Mouse (Mus musculus): Measurements from ENCODE around the gene 1810062G17Rik.

1810062G17Rik gene

DNA sequence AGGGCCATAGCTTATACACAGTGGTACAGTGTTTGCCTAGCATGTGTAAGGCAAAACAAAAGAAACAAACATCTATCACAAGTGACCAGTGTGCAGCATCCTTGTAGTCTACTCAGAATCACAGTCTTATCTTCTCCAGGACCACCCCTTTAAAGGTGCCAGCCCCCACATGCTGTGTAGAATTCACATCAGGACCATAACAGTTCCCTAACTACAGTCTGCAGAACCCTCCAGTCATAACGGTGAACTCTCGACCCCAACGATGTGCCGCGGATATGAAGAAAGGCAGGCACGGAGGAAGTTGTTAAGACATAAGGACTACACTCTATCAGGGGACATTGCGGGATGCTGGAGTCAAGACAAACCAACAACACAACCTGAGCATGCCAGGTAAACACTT lies 23.7 kb downstream of the 1810062G17Rik start:
- in situ Hi-C loops (cut with MboI, MseI): loop anchor here (5.0 to 10.0 kb wide), 2 partner anchors 55 to 287 kb away; no protein-coding TSS in a partner anchor

DNA sequence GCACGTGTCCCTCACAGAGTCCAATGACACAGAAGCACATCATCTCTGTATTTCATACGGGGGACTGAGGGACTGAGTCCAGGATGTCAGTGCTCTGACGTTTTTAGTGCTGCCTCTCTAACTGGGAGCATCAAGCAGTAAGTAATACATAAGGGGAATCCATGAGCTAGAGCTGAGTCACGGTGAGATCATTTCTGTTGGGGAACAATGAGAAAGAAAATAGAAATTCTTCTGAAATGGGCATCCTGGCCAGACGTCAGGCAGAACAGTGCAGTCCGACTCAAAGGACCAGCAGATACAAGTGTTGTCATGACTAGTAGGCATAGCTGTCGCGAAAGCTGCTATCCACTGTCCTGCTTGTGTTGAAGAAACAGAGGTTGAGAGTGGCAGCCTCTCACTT lies 25.2 kb downstream of the 1810062G17Rik start:
- in situ Hi-C loops (cut with MboI, MseI): no loop called here

DNA sequence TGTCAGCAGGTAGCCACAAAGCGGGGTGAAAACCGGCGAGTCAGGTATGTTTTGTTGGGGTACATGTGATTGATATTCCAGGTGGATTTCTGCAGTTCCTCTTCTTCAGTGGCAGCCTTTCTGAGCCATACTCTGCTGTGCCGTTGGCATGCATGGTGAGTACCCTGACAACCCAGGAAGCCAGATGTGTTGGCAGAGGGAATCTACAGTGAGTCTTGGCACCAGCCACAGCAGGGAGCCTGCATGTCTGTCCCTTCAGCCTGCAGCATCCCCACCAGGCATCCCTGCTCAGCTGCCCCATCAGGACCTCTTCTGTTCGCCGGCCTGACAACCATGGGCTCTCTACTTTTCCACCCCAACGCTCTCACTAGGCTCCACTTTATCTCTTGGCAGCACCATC lies 25.8 kb downstream of the 1810062G17Rik start:
- in situ Hi-C loops (cut with MboI, MseI): no loop called here

DNA sequence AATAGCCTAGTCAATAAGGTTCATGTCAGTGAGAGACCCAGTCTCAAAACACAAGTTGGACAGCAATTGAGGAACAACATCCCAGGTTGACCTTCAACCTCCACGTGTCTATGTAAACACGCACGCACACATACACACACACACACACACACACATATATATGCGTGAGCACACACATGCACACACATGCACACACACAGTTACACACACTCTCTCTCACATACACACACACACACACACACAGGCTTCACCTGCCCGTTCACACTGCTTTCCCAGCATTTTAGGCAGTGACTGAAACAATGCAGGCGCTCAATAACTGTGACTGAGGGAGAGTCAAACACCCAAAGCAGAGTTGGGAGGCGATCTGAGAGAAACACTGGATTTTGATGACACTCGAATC lies 29.6 kb downstream of the 1810062G17Rik start:
- in situ Hi-C loops (cut with MboI, MseI): no loop called here

DNA sequence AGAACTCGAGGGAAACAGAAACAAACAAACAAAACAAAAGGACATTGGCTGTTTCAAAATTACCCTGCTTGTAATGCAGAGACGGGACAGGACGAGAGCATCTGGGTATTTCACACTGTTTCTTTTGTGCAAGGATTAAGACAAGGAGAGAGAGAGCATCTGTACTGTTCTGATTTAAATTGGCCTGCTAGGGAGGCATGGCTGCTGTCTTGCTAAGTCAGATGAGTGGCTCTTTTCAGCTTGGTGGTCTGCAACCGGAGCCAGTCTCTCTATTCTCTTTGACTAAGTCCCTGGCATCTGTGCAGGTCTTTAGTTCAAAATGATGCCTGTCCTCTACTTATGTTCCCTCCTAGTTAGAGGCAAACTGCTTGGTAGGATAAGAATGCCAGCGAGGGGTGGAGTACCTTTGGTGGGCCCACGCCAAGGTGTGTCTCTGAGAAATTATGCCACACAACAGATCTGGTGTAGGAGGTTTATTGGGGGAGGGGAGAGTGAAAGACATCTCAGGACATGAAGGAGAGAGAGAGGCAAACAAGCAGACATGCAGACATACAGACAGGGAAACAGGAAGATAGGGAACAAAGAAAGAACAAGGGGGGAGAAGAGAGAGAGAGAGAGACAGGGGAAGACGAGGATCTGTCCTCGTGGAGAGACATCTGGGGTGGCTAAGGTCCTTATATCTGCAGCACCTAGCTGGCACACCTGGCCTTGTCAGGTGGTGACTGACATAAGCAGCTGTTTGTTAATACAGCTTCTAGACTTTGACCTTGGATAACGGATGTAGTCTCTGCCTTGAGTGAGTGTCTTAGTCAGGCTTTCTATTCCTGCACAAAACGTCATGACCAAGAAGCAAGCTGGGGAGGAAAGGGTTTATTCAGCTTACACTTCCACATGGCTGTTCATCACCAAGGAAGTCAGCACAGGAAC lies 30.3 kb downstream of the 1810062G17Rik start:
- in situ Hi-C loops (cut with MboI, MseI): no loop called here

DNA sequence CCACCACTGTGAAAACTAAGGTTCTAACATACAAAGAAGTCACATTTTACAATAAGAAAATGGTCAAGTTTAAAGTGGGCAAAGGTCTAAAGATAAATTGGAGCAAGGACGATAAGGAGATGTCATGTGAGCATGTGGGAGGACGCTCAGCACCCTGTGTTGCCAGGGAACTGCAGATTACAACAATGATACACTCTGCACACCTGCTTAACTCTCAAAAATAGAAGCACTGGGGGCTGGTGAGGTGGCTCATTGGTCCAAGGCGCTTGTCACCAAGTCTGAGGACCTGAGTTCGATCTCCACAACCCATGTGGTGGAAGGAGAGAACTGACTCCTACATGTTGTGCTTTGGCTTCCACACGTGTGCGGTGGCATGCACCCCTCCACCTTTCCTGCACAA lies 35.8 kb downstream of the 1810062G17Rik start:
- in situ Hi-C loops (cut with MboI, MseI): no loop called here

DNA sequence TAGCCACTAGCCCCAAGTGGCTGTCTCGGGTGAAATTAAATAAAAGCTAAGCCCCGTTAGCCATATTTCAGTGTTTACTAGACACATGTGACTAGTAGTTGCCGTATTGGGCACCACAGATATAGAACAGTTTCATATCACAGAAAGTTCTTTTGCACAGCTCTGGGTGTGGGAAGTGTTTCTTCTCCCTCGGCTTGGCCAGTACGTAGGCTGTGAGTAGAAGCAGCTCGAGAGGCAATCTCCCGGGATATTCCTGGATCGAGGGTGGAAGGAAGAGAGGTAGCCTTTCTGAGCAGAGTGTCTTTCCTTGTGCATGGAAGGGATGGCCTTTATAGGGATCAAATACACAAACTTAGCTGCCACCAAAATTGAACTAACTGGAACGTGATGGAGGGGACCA lies 40.5 kb downstream of the 1810062G17Rik start:
- in situ Hi-C loops (cut with MboI, MseI): no loop called here

DNA sequence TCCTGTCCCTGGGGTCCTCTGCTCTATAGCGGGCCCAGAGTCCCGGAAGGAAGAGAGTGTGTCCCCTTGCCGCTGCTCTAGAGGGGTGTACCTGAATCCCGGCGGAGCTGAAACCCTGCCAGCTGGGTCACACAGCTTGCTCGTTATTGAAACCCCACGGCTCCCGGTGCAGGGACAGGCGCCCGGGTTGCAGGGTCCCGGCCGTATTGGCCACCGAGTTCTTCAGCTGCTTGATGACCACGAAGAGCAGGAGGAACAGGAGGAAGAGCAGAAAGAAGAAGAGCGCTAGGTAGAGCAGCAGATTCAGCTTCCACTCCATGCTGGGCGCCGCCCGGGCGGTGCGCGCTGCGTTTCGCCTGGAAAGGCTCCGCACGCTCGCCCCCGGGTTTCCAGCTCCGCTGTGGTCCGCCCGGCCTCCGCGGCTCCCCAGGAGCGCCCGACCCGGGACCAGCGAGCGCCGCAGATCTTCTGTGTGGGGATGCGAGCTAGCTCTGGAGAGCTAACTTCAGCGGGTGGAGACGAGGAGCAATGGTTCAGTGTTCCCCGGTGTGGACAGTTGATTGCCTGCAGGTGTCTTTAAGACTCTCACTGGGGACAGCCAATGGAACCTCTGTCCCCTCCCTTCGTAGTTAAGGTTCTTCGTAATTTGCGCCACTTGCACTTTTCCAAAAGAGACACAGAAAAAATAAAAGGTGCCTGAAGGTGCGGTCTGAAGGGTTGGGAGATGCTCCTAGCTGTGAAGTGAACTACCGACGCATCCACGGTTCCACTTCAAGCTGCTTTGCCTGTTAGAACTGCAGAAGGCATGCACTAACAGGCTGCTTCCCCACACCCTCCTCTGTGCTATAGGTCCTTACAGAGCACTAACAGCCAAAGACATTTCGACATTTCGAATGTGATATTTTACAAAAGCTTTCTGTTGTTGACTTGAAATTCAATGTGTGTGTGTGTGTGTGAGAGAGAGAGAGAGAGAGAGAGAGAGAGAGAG lies 45.6 kb downstream of the 1810062G17Rik start, which contains the start of gene Gm11549:
Gene Gm11549 (minus strand): TSS at position 741 of the 988 bp plus-strand sequence.
- in situ Hi-C loops (cut with MboI, MseI): no loop called here

DNA sequence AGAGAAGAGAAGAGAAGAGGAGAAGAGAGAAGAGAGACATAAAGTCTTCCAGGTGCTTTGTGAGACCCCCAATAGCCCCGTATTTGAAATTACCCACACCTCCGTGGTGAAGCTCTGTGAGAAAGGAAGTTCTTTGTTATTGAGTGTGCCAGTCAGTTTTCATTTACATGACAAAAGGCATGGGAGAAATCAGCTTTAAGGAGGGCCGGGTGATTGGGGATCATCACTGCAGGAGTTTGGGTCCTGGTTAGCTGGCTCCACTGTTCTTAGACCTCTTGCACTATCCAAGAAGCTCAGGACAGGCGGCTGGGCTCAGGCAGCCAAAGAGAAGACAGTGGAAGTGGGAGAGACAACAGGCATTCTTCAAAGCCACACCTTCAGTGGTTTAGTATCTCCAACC lies 46.4 kb downstream of the 1810062G17Rik start:
- in situ Hi-C loops (cut with MboI, MseI): no loop called here

DNA sequence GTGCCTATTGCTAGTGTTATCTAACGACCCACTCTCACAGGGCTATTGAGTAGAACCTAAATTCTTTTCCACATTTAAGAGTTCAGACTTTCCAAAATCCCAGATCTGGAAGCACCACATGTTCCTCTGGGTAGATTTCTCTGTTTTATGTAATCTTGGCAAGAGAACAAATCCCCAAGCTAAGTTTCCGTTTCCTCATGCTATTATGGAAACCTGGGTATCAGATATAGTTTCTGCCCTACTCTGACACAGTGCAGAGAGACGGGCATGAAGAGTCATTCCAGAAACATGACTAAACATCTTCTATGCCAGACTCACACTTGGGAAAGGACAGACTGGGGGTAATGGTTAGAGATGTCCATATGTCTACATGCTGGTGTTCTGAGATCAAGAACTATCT lies 48.7 kb downstream of the 1810062G17Rik start:
- in situ Hi-C loops (cut with MboI, MseI): no loop called here

DNA sequence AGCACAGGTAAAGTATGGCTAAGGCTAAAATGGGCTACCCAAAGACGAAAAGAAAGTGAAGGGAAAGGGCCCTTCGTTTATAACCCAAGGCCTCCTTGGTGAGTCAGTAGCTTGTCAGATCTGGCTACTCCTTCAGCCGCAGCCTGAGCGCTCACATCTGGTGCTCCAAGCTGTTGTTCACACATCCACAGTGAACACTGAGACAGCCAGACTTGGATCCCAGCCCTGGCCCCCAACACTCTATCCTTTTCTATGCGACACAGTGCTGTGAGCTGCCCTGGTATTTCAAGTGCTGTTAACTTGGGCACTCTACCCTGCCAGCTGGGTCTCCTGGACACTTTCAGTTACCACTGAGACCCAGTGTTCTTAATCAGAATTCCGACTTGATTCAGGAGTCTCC lies 54.6 kb downstream of the 1810062G17Rik start:
- in situ Hi-C loops (cut with MboI, MseI): loop anchor here (10.0 kb wide), 1 partner anchor 1206 kb away; no protein-coding TSS in a partner anchor

DNA sequence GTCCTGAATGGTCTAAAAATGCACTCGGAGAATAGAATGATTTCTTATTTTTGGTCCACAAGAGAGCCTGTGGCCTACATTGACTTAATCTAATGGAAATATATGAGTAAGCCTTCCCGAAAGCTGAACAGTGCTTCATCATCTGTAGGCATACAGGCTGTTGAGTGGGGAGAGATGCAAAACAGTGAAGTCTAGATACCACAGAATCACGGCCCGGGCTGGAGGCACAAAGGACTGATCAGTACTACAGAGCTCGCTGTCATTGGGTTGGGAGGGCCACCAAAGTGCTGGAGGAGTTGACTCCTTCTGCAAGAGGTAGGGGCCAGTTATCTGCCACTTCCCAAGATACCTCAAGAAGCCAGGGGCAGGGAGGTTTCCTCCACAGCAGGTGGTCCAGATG lies 55.0 kb downstream of the 1810062G17Rik start:
- in situ Hi-C loops (cut with MboI, MseI): loop anchor here (10.0 kb wide), 1 partner anchor 1206 kb away; no protein-coding TSS in a partner anchor

DNA sequence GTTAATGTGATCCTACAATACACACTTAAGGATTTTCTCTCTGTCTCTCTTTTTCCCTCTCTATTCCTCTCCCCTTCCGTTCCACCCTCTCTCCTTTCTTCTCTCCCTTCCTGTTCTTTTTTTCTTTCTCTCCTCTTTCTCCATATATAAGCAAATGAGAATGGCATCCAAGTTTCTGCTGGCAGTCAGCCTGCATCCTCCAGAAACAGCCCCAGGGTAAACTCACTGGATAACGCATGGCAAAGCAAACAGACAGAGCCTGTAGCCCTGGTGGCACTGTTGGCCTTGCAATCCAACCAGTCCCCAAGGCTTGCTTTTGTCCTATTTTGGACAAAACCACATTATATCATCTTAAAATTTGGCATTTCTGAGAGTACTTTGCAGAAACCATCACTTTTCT lies 55.5 kb downstream of the 1810062G17Rik start:
- in situ Hi-C loops (cut with MboI, MseI): loop anchor here (10.0 kb wide), 1 partner anchor 1206 kb away; no protein-coding TSS in a partner anchor
